Mouse (Mus musculus) brain, embryonic 18.5 days (tissue): Measurements from ENCODE around the gene Qprt.

Experiments used
- DNase-seq: peaks from one replicate; pipeline ENCODE4 v3.0.0-alpha.2; 2012; ENCODE audit warnings: low read depth, low spot score

The Qprt gene

DNA sequence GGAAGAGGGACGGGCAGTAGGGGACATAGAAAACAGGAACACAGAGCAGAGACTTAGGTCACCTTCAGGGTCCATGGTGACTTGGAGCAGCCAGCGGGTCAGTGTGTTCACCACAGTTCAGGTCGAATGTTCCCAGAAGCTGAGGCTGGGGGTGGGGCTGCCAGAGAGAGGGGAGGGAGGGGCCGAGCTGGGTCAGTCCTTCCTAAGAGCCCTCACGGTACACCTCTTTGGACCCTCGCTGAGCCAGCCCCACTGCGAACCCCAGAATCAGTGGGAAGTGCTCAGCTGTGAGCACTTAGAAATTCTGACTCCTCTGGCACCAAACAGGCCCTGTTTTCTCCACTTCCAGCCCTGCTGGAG, at the start of gene Qprt:
Qprt (minus strand) TSS at position 316 of the 360 bp plus-strand sequence.
- no peak for DNase-seq

- DNase-seq = no peak
Measured at GRCm38 (mm10) chr7:127166501-127166900, 44.5 kb upstream of the Qprt start.

DNA sequence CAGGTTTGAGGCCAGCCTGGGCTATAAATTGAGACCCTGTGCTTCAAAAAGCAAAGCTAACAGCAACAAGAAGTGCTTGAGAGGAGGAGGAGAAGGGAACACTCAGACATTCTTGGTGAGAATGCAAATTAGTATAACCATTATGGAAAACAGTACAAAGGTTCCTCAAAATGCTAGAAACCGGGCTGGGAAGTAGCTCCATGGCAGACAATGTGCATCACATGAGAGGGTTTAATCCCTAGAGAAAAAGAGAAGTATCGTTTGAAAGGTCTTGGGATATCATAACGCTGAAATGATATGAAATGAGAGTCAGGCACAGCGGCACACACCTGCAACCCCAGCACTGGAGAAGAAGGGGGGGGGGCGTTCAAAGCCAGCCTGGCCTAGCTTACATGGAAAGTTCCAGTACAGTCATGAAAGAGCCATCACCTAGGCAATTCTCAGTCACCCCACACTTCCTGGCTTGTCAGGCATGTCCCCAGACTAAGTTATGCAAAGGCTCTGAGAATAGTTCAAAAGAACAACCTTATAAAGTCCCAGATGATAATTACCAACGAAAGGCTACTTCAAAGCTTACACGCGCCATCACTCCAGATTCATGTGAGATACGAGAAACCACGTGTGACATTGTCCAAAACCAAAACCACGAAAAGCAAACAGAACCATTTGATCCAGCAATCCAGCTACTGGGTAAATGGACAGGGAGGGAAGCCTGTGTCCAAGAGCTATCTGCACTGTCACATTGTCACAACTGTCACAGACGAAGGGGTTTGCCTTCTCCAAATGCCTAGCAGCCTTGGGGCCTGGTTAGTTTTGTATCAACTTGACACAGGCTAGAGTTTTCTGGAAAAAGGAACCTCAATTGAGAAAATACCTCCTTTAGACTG, 43.8 kb upstream of the Qprt start:
- DNase-seq = no peak

DNA sequence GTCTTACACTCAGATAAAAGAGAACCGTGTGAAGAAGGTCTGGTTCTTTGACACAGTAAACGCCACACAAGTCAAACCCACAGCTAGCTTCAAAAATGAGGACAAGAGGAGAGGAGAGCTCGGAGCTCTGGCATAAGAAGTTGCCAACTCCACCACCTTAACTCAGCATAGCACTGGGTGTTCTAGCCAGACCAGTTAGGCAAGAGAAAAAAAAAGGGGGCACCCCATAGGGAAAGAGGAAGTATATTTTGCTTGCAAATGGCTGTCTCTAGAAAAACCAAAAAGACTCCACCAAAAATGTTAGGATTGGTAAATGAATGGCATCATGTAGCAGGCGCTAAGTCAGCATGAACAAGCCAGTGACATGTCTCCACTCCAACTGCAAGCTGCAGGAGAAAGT, 42.0 kb upstream of the Qprt start:
- DNase-seq = no peak

DNA sequence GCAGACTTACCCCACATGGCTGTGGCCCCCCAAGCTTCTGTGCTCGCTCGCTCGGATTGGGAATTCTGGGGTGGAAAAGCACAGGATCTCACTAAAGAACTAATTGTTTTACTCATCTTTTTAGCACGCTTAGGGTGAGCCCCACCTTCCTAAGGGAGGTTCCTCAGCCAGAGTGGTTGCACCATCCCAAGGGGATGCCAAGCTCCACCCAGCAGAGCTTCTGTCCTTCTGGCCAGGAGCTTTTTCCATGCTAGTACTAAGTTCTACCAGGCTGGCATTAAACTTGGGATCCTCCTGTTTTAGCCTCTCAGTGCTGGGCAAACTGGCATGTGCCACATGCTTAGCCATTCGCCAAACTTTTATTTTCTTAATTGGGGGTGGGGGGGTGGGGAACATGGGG, 40.5 kb upstream of the Qprt start:
- DNase-seq = no peak

DNA sequence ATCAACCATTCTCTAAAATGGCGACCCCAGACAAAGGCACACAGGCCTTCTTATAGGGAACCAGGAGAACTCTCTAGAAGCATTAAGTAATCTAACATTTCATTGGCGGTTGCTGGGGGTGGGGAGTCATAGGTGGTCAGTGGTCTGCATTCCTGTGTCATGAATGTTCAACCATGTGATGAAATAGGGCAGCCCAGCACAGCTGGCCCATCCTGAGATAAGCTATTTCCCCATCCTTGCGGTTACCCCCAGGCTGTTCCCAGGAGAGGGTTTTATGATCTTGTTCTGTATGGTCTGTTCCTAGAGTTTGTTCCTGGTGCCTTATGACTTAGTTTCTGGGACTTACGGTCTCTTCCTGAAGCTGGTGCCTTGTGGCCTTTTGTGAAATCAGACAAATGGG, 35.5 kb upstream of the Qprt start:
- DNase-seq = no peak

- no peak for DNase-seq
Measured at GRCm38 (mm10) chr7:127153477-127153876, 31.5 kb upstream of the Qprt start.

DNA sequence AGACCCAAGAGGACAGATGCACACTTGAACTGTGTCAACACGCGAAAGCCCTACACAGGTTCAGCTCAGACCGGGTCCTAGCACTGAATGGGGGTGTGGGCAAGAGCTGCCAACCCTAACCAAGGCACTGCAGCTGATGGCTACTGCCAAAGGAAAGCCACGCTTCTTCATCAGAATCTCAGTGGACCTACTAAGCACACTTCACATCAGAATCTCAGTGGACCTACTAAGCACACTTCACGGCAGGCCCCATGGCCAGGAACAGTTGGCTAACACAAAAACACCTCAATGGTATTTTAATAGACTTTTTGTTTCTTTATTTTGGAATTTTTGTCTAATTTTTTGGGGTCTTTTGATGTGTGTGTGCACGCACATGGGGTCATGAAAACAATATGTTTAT, 30.4 kb upstream of the Qprt start:
- DNase-seq = no peak

- no peak for DNase-seq
Measured at GRCm38 (mm10) chr7:127147901-127148300, 25.9 kb upstream of the Qprt start.

GRCm38 (mm10) chr7:127146267-127146603, 24.2 kb upstream of the Qprt start:
- no peak for DNase-seq

- DNase-seq = no peak
Measured at GRCm38 (mm10) chr7:127145387-127146266, 23.6 kb upstream of the Qprt start.

DNA sequence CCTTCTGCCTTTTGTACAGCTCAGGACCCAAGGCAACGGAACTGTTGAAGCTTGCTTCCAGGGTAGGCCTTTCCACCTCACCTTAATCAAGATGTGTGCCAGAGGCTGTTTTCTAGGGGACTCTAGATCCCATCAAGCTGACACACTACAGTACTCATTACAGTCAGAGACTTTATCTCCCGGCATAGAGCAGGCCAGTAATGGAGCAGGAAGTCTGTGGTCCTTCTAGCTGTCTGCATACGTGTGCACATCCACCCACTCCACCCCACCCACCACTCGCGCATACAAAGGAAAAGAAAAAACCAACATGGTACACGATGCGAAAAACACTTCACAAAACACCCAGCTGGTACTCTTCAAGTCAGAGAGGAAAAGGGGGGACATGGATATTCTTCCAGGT, 22.4 kb upstream of the Qprt start:
- DNase-seq = no peak

GRCm38 (mm10) chr7:127142666-127143065, 20.6 kb upstream of the Qprt start:
- no peak for DNase-seq

DNA sequence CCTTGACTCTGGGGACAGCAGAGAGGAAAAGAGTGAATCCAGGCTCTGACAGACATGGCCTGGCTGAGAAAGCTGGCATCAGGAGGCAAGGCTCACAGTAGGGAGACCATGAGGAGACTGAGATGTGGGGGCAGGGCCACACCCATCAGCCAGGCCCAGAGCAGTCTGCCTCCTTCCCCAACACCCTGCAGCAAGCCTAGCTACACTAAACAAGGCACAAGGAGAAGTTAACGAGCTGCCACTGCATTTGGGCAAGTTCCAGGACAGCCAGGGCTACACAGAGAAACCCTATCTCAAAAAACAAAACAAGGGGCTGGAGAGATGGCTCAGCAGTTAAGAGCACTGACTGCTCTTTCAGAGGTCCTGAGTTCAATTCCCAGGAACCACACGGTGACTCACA, 20.2 kb upstream of the Qprt start:
- DNase-seq = no peak

DNA sequence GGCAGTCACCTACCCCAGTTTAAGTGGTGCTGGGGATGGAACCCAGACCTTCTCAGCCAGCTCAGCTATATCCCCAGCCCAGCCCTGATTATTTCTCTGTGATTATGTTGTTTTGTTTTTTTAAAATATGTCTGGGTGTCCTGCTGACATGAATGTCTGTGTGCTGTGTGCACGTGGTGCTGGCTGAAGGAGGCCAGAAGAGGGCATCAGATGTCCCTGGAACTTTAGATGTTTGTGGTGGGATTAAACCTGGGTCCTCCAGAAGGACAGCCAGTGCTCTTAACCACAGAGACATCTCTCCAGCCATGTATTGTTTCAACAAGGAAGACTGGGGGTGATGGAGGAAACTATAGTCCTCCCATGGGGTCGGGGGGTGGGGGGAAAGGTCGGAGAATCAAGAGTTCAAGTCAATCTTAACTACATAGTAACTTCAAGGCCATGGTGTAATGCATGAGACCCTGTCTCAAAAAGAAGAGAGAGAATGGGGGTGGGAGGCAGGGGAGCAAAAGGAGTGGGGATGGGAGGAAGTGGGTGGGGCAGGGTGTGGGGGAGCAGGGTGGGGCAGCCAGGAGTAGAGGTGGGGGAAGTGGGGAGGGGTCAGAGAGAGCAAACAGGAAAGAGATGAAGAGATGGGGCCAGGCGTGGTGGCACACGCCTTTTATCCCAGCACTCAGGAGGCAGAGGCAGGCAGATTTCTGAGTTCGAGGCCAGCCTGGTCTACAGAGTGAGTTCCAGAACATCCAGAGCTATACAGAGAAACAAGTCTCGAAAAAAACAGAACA, 18.8 kb upstream of the Qprt start:
- no peak for DNase-seq

- DNase-seq = no peak
Measured at GRCm38 (mm10) chr7:127139562-127139961, 17.5 kb upstream of the Qprt start.

DNA sequence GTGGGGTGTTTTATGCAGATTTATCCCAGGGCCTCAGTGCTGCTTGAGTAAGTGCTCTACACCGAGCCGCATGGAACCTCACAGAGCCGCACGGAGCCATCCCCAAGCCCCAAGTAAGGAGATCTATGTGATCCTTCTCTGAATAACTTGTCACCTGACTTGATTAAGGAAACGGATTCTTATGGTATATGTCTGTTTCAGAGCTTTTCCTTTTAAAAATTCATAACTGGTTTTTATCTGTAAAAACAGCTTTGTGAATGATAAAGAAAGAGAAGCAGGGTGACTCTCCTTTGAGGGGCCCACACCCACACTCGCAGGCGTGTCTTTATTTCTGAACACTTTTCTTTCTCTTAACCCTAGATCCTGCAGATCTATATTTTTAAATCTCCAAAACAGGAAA, 17.1 kb upstream of the Qprt start:
- DNase-seq = no peak

- DNase-seq = no peak
Measured at GRCm38 (mm10) chr7:127137262-127138017, 15.4 kb upstream of the Qprt start, which contains the start of gene Spn. Gene Spn (minus strand): TSS chr7:127137823.

DNA sequence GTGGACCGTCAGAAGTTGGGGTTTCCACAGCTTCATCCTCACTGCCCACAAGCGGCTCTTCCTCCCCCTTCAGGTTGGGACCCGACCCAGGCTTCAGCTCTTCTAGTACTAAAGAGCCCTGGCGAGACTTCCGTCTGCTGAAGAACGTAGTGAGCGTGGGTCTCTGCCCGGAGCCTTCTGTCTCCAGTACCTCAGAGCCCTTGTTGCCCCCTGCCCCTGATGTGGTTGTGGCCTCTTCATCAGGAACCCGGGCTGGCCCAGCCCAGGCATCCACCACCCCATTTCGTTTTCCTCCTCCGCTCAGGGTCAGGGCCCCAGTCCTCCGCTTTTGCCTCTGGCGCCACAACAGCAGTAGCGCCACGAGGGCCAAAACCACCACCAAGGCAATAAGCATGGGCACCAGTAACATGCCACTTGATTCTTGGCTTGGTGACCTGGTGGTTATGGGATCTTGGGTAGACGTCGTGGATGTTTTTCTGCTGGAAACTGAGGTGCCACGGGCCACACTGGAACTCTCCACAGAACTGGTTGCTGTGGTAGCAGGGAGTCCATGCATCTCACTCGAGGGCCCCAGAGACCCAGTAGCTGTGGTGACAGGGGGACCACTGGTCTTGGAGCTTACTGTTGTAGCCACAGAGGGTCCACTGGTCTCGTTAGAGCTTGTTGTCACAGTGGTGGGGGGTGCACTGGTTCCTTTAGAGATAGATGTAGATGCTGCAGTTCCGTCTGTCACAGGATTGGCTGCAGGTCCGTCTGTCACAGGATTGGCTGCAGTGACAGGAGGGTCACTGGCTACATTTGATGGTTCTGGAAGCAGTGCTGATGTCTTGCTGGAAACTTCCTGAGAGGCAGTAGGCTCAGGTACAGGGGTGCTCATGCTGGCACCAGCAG, 14.4 kb upstream of the Qprt start:
- no peak for DNase-seq

GRCm38 (mm10) chr7:127134821-127135447, 12.9 kb upstream of the Qprt start:
- no peak for DNase-seq
